Mouse (Mus musculus): ENCODE measurements at regions not wholly inside any gene's neighbourhood (a gene's known extent, or its start where the extent isn't known, plus 50 kb on each side); places are given as distances from the start of the nearest gene placed in this dataset.

- Histone ChIP-seq H3K4me2 (no peak overlapping the region), H3K36me3 (no peaks in the 10 kb centered on the region), H3K9me3 (replicated peaks) (no peaks in the 10 kb centered on the region), H3K4me1 (replicated peaks) (no peaks in the 10 kb centered on the region), H3K27ac (no peak overlapping the region), H3K4me3 (no peak overlapping the region), H3K9ac (no peak overlapping the region), H3K27me3 (no peaks in the 10 kb centered on the region)
- ATAC-seq (replicated peaks; ENCODE audit: insufficient number of reproducible peaks, insufficient read depth, low FRiP score, low read depth) = no peak
- WGBS = 55% methylated on average over 1 of the region's 1 CpGs
These were observed 478.7 kb downstream of the Pdcd6ip start for GRCm38 (mm10) chr9:113229391-113229790.

- Histone ChIP-seq H3K9me3 (replicated peaks) (no peaks in the 10 kb centered on the region), H3K4me2 (no peak overlapping the region), H3K27ac (no peak overlapping the region), H3K9ac (no peak overlapping the region), H3K27me3 (no peaks in the 10 kb centered on the region), H3K4me1 (replicated peaks) (peaks cover 2% of the 10 kb centered on the region), H3K36me3 (no peaks in the 10 kb centered on the region), H3K4me3 (no peak overlapping the region)
- no peak for ATAC-seq (replicated peaks; ENCODE audit: insufficient number of reproducible peaks, insufficient read depth, low FRiP score, low read depth)
- WGBS = 67% methylated on average over 5 of the region's 5 CpGs
These were observed 494.1 kb downstream of the Pdcd6ip start for GRCm38 (mm10) chr9:113213930-113214329.

DNA sequence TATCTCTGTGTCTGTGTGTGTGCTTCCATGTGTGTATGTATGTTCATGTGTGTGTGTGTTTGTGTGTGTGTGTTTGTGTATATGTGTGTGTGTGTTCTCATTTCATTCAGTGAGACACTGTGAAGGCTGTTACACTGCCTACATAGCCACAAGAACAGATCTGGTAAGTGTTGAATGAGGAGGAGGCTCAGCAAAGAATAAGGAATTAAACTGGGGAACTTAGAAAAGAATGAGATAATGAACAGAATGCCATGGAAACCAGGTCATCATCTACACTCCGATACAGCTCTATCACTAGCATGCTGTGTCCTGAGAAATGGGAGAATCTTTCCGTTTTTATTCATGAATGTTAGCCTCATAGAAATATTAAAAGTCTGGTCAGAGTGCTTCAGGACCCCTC lies 495.7 kb downstream of the Pdcd6ip start:
- H3K4me3 ChIP-seq = no peak overlapping the region
- H3K9ac ChIP-seq = no peak overlapping the region
- H3K36me3 ChIP-seq = no peaks in the 10 kb centered on the region
- no peak for ATAC-seq (replicated peaks; ENCODE audit: insufficient number of reproducible peaks, insufficient read depth, low FRiP score, low read depth)
- no peaks in the 10 kb centered on the region for H3K27me3 ChIP-seq
- H3K9me3 ChIP-seq (replicated peaks) = no peaks in the 10 kb centered on the region
- H3K4me1 ChIP-seq (replicated peaks) = no peaks in the 10 kb centered on the region
- H3K27ac ChIP-seq = no peak overlapping the region
- WGBS = 74% methylated on average over 2 of the region's 2 CpGs
- H3K4me2 ChIP-seq = no peak overlapping the region

GRCm38 (mm10) chr9:113208181-113208580 lies 499.9 kb downstream of the Pdcd6ip start:
- no peaks in the 10 kb centered on the region for H3K36me3 ChIP-seq
- H3K9me3 ChIP-seq (replicated peaks) = no peaks in the 10 kb centered on the region
- H3K27ac ChIP-seq = no peak overlapping the region
- no peak overlapping the region for H3K4me3 ChIP-seq
- H3K9ac ChIP-seq = no peak overlapping the region
- no peak for ATAC-seq (replicated peaks; ENCODE audit: insufficient number of reproducible peaks, insufficient read depth, low FRiP score, low read depth)
- H3K4me1 ChIP-seq (replicated peaks) = no peaks in the 10 kb centered on the region
- H3K27me3 ChIP-seq = no peaks in the 10 kb centered on the region
- 61% methylated on average over 4 of the region's 4 CpGs for WGBS
- H3K4me2 ChIP-seq = no peak overlapping the region

DNA sequence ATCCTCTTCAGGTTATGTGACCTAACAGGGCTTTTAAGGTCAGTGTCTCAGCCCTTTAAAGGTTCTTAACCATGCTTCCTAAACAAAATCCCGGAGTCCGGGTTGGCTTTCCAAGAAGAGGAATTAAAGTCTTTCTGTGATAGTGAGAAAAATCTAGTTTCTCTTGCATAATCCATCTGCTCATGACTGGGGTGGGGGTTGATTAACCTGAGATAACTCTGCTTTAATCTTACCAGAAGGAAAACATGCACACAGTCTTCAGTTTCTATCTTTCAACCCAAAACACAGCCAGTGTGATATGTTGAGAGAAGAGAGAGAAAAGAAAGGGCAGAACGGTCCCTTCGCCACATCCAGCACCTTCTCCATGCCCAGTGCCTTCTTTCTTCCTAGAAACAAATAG lies 508.8 kb downstream of the Pdcd6ip start:
- no peak overlapping the region for H3K9ac ChIP-seq
- no peaks in the 10 kb centered on the region for H3K36me3 ChIP-seq
- H3K4me1 ChIP-seq (replicated peaks) = no peaks in the 10 kb centered on the region
- no peak overlapping the region for H3K4me2 ChIP-seq
- no peaks in the 10 kb centered on the region for H3K9me3 ChIP-seq (replicated peaks)
- 79% methylated on average over 4 of the region's 4 CpGs for WGBS
- H3K27me3 ChIP-seq = no peaks in the 10 kb centered on the region
- ATAC-seq (replicated peaks; ENCODE audit: insufficient number of reproducible peaks, insufficient read depth, low FRiP score, low read depth) = no peak
- no peak overlapping the region for H3K27ac ChIP-seq
- H3K4me3 ChIP-seq = no peak overlapping the region

- H3K4me1 ChIP-seq (replicated peaks) = no peaks in the 10 kb centered on the region
- H3K9ac ChIP-seq = no peak overlapping the region
- H3K27ac ChIP-seq = no peak overlapping the region
- no peaks in the 10 kb centered on the region for H3K36me3 ChIP-seq
- H3K27me3 ChIP-seq = no peaks in the 10 kb centered on the region
- H3K9me3 ChIP-seq (replicated peaks) = no peaks in the 10 kb centered on the region
- ATAC-seq (replicated peaks; ENCODE audit: insufficient number of reproducible peaks, insufficient read depth, low FRiP score, low read depth) = no peak
- 75% methylated on average over 4 of the region's 4 CpGs for WGBS
- H3K4me2 ChIP-seq = no peak overlapping the region
- no peak overlapping the region for H3K4me3 ChIP-seq
These were observed 512.5 kb downstream of the Pdcd6ip start for GRCm38 (mm10) chr9:113195556-113195955.

DNA sequence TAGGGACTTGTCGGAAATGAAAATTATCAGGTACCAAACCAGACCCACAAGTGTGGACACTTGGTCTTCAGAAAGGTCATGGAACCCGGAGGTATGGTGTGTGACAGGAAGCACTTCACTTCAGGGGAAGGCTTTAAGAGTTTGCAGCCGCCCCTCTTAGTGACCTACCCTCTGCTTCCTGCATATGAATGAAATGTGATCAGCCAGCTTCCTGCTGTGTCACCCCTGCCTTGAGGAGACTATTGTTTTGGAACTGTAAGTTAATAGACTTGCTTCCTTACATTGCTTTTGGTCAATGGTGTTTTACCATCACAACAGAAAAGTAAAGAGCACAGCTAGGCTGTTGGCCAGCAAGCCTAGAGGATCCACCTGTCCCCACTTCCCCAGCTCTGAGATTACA lies 515.3 kb downstream of the Pdcd6ip start:
- Histone ChIP-seq H3K4me3 (no peak overlapping the region), H3K9me3 (replicated peaks) (no peaks in the 10 kb centered on the region), H3K36me3 (no peaks in the 10 kb centered on the region), H3K9ac (no peak overlapping the region), H3K4me2 (no peak overlapping the region), H3K4me1 (replicated peaks) (no peaks in the 10 kb centered on the region), H3K27ac (no peak overlapping the region), H3K27me3 (no peaks in the 10 kb centered on the region)
- ATAC-seq (replicated peaks; ENCODE audit: insufficient number of reproducible peaks, insufficient read depth, low FRiP score, low read depth) = no peak
- 49% methylated on average over 3 of the region's 3 CpGs for WGBS

DNA sequence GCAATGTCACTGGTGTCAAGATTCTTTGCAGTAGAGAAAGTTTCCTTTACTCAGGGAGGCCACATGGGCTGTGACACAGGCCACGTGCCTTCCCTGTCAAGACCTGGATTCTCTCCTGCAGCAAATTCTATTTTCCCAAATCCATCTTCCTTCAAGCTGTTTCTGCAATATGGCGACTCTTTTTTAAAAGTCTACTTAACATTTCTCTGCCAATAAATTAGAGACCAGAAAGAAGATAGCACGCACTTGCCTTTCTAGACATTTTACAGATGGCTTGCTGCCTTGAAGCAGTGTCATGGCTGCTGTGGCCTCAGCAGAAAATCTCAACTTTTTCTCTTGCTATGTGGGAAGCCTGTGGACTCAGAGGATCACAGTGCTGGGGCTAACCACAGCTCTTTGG lies 516.9 kb downstream of the Pdcd6ip start:
- no peak for ATAC-seq (replicated peaks; ENCODE audit: insufficient number of reproducible peaks, insufficient read depth, low FRiP score, low read depth)
- Histone ChIP-seq H3K4me2 (no peak overlapping the region), H3K27me3 (no peaks in the 10 kb centered on the region), H3K4me1 (replicated peaks) (no peaks in the 10 kb centered on the region), H3K9ac (no peak overlapping the region), H3K9me3 (replicated peaks) (no peaks in the 10 kb centered on the region), H3K36me3 (no peaks in the 10 kb centered on the region), H3K4me3 (no peak overlapping the region), H3K27ac (no peak overlapping the region)
- WGBS = 72% methylated on average over 3 of the region's 3 CpGs

DNA sequence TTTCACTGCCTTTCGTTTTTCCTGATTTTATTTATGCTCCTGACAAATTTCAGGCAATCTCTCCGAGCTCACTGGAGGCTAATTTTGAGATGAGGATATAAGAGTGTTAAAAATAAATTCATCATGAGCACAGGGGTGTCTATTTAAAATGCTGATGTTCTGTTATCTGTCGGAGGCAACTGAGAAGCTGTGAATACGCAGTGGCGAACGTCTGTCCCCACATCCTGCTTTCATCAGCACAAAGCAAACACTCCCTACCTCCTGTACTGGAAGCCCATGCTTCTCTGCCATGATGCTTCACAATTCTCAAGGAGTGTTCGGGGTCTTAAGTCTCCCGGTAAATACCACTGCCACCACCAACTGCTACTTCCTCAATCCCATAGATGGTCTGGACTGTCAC lies 526.9 kb downstream of the Pdcd6ip start:
- Histone ChIP-seq H3K27ac (no peak overlapping the region), H3K27me3 (no peaks in the 10 kb centered on the region), H3K36me3 (no peaks in the 10 kb centered on the region), H3K9me3 (replicated peaks) (no peaks in the 10 kb centered on the region), H3K4me2 (no peak overlapping the region), H3K9ac (no peak overlapping the region), H3K4me3 (no peak overlapping the region), H3K4me1 (replicated peaks) (no peaks in the 10 kb centered on the region)
- no peak for ATAC-seq (replicated peaks; ENCODE audit: insufficient number of reproducible peaks, insufficient read depth, low FRiP score, low read depth)
- WGBS = 60% methylated on average over 8 of the region's 8 CpGs

DNA sequence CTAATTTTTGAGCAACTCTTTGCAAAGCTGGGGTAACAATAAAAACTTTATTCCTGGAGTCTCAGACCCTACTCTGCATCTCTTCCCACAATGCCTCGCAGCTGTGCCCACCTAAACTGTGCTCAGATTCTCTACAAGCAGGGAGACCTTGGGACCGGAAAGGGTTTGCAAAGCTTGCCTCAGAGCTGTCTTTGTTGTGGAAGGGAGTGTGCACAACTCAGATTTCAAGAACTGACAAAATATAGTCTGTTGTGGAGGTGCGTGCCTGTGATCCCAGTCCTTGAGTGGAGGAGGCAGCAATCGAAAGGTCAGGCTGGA lies 530.2 kb downstream of the Pdcd6ip start:
- Histone ChIP-seq H3K4me1 (replicated peaks) (no peaks in the 10 kb centered on the region), H3K27me3 (no peaks in the 10 kb centered on the region), H3K27ac (no peak overlapping the region), H3K36me3 (no peaks in the 10 kb centered on the region), H3K9me3 (replicated peaks) (no peaks in the 10 kb centered on the region), H3K4me2 (no peak overlapping the region), H3K4me3 (no peak overlapping the region), H3K9ac (no peak overlapping the region)
- 80% methylated on average over 4 of the region's 4 CpGs for WGBS
- no peak for ATAC-seq (replicated peaks; ENCODE audit: insufficient number of reproducible peaks, insufficient read depth, low FRiP score, low read depth)

- no peak overlapping the region for H3K9ac ChIP-seq
- H3K36me3 ChIP-seq = no peaks in the 10 kb centered on the region
- WGBS = 49% methylated on average over 15 of the region's 15 CpGs
- no peaks in the 10 kb centered on the region for H3K27me3 ChIP-seq
- no peak overlapping the region for H3K4me2 ChIP-seq
- no peaks in the 10 kb centered on the region for H3K9me3 ChIP-seq (replicated peaks)
- no peaks in the 10 kb centered on the region for H3K4me1 ChIP-seq (replicated peaks)
- H3K27ac ChIP-seq = no peak overlapping the region
- ATAC-seq (replicated peaks; ENCODE audit: insufficient number of reproducible peaks, insufficient read depth, low FRiP score, low read depth) = no peak
- H3K4me3 ChIP-seq = no peak overlapping the region
These were observed 530.7 kb downstream of the Pdcd6ip start for GRCm38 (mm10) chr9:113177181-113177917.

GRCm38 (mm10) chr9:113171767-113172405 lies 536.2 kb downstream of the Pdcd6ip start:
- Histone ChIP-seq H3K27ac (no peak overlapping the region), H3K36me3 (no peaks in the 10 kb centered on the region), H3K4me1 (replicated peaks) (no peaks in the 10 kb centered on the region), H3K4me3 (no peak overlapping the region), H3K27me3 (no peaks in the 10 kb centered on the region), H3K4me2 (no peak overlapping the region), H3K9me3 (replicated peaks) (no peaks in the 10 kb centered on the region), H3K9ac (no peak overlapping the region)
- ATAC-seq (replicated peaks; ENCODE audit: insufficient number of reproducible peaks, insufficient read depth, low FRiP score, low read depth) = no peak
- WGBS = 71% methylated on average over 5 of the region's 5 CpGs
